ENCODE assay signal across 8 mouse cellular contexts in the genomic region with DNA sequence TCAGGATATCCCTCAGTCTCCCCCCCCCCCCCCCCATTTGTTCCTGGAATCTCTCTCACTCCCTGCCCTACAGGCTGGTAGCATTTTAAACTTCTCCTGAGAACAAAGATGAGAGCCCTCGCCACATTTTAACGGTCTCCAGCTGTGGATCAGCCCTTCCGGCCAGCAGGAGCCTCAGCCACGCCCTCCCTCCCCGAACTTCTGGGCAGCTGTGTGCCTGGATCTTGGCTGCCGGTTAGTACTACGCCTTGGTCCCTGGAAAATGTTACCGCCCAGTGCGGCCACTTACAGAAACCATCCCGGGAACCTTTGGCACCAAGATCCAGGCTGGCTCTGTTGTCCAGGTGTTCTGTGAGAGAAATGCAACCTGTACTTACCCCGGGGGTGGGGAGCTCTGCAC. TPM values are rescaled to one million over a fixed set of nuclear protein-coding genes. Genes with fewer than 3 reads are reported as not detected.
DNase-seq lines count a peak whose midpoint lies in the region; ATAC-seq and TF ChIP-seq lines count a peak whose summit lies in the region.

No protein-coding gene starts in this region.

- H3K27ac ChIP-seq in thymus, adult 2 months (ENCODE audit: control insufficient read depth, insufficient read depth, low read length): no peak overlapping the region
- no peak overlapping the region for H3K27ac ChIP-seq in intestine, embryonic 14.5 days (ENCODE audit: low read depth)
- 0 out of 2 replicates have a peak overlapping the region, but pooled peaks have one; percentile 32 for H3K27ac ChIP-seq in lung, postnatal 0 days (ENCODE audit: low read length)

- H3K27me3 ChIP-seq in thymus, adult 2 months (ENCODE audit: control insufficient read depth, insufficient read depth, low read length): no peaks in the 10 kb centered on the region
- no peaks in the 10 kb centered on the region for H3K27me3 ChIP-seq in intestine, embryonic 14.5 days (replicated peaks; ENCODE audit: control insufficient read depth, insufficient read depth, low read length)
- H3K27me3 ChIP-seq in lung, postnatal 0 days (replicated peaks; ENCODE audit: insufficient read depth, low read length): no peaks in the 10 kb centered on the region

- 8% methylated on average over 11 of the region's 11 CpGs for WGBS in thymus, adult 2 months
- 2% methylated on average over 11 of the region's 11 CpGs for WGBS in intestine, embryonic 14.5 days
- 2% methylated on average over 11 of the region's 11 CpGs for WGBS in lung, postnatal 0 days

- no peak for TF ChIP-seq CTCF in thymus, adult 2 months (IDR thresholded peaks at IDR 0.05; ENCODE audit: borderline replicate concordance, control insufficient read depth, extremely low read depth, insufficient read depth, low read length, poor library complexity)
- TF ChIP-seq CTCF in lung, postnatal 0 days (IDR thresholded peaks at IDR 0.05): peak; percentile 18; the same call in 1 of the 2 replicates

- no peak for TF ChIP-seq EP300 in lung, postnatal 0 days (IDR thresholded peaks at IDR 0.05)

- no peaks in the 10 kb centered on the region for H3K9me3 ChIP-seq in intestine, embryonic 14.5 days (ENCODE audit: control insufficient read depth, low read length)
- no peaks in the 10 kb centered on the region for H3K9me3 ChIP-seq in lung, postnatal 0 days (ENCODE audit: low read length)

- peak; percentile 29 for DNase-seq in thymus, adult 2 months
- DNase-seq in thymus, adult 18-20 months: no peak
- peak; percentile 56 to 78 for DNase-seq in gastrocnemius, postnatal 4 days (ENCODE audit: low spot score in 2 of 2)
- DNase-seq in intestine, embryonic 14.5 days (ENCODE audit: low spot score): peak; percentile 74
- peak; percentile 87 for DNase-seq in lung, postnatal 0 days (ENCODE audit: low spot score)
- DNase-seq in thymus, postnatal 10 days (ENCODE audit: low spot score in 2 of 2): peak; percentile 12 to 39
- DNase-seq in spleen, adult 12 weeks (ENCODE audit: low spot score): no peak
- DNase-seq in right cerebral cortex, postnatal 14 days: no peak

- no peak overlapping the region for H3K9ac ChIP-seq in intestine, embryonic 14.5 days (ENCODE audit: low read length)
- H3K9ac ChIP-seq in lung, postnatal 0 days (replicated peaks; ENCODE audit: low read depth): no peak overlapping the region

- peaks cover 18% of the 10 kb centered on the region for H3K4me1 ChIP-seq in thymus, adult 2 months (replicated peaks; ENCODE audit: control insufficient read depth, insufficient read depth, low read length)
- peaks cover 8% of the 10 kb centered on the region for H3K4me1 ChIP-seq in intestine, embryonic 14.5 days (replicated peaks; ENCODE audit: control insufficient read depth, insufficient read depth, low read length)
- H3K4me1 ChIP-seq in lung, postnatal 0 days (ENCODE audit: insufficient read depth, low read depth, low read length): no peaks in the 10 kb centered on the region

- H3K4me2 ChIP-seq in intestine, embryonic 14.5 days (ENCODE audit: low read length): peak overlapping the region; percentile 46
- peak overlapping the region; percentile 37 for H3K4me2 ChIP-seq in lung, postnatal 0 days (replicated peaks; ENCODE audit: low read depth, low read length)

- no peak for TF ChIP-seq POLR2A in thymus, adult 2 months (IDR thresholded peaks at IDR 0.05; ENCODE audit: control insufficient read depth, extremely low read depth, insufficient read depth, low read length, poor library complexity)

- peak; percentile 62 for ATAC-seq in intestine, embryonic 14.5 days (replicated peaks; ENCODE audit: low FRiP score, low TSS enrichment, low read depth)
- peak; percentile 92 for ATAC-seq in lung, postnatal 0 days

- H3K4me3 ChIP-seq in thymus, adult 2 months (ENCODE audit: control insufficient read depth, insufficient read depth, low read length): no peak overlapping the region
- H3K4me3 ChIP-seq in intestine, embryonic 14.5 days (ENCODE audit: low read depth, low read length): no peak overlapping the region
- H3K4me3 ChIP-seq in lung, postnatal 0 days (ENCODE audit: low read depth, low read length): no peak overlapping the region

- H3K36me3 ChIP-seq in thymus, adult 2 months (ENCODE audit: control insufficient read depth, insufficient read depth, low read length): no peaks in the 10 kb centered on the region
- no peaks in the 10 kb centered on the region for H3K36me3 ChIP-seq in intestine, embryonic 14.5 days (ENCODE audit: control insufficient read depth, insufficient read depth, low read length)
- no peaks in the 10 kb centered on the region for H3K36me3 ChIP-seq in lung, postnatal 0 days (ENCODE audit: insufficient read depth, low read length)

RNA-seq across cellular contexts. Expression of a gene that starts 20.4 kb away (rescaled TPM):
- 7.9 and 8.0 TPM in 2 replicates for polyA plus RNA-seq in thymus, adult 2 months (2012; rRNA removed)
- 10 to 100 TPM; 87.5 to 90.5 TPM for total RNA-seq in gastrocnemius, postnatal 4 days (2021)
- polyA plus RNA-seq in intestine, embryonic 14.5 days (2014; fragmentation: Nextera tagmentation; extraction: Ambion mirVana): 8.4 and 8.8 TPM in 2 replicates
- 10.2 and 10.5 TPM in 2 replicates for polyA plus RNA-seq in lung, postnatal 0 days (2015; fragmentation: Nextera tagmentation; extraction: Ambion mirVana)

Comparison
In these comparisons a context has a peak if more than half of its experiments do, and no peak if none do; other contexts are left out.
1. DNase-seq: peak in thymus, adult 2 months (single experiment), gastrocnemius, postnatal 4 days (2 of 2), intestine, embryonic 14.5 days (single experiment), lung, postnatal 0 days (single experiment) and thymus, postnatal 10 days (2 of 2); none in thymus, adult 18-20 months (0 of 2), spleen, adult 12 weeks (single experiment) and right cerebral cortex, postnatal 14 days (single experiment).